Mouse (Mus musculus): ENCODE measurements around the gene Pus10.

DNA sequence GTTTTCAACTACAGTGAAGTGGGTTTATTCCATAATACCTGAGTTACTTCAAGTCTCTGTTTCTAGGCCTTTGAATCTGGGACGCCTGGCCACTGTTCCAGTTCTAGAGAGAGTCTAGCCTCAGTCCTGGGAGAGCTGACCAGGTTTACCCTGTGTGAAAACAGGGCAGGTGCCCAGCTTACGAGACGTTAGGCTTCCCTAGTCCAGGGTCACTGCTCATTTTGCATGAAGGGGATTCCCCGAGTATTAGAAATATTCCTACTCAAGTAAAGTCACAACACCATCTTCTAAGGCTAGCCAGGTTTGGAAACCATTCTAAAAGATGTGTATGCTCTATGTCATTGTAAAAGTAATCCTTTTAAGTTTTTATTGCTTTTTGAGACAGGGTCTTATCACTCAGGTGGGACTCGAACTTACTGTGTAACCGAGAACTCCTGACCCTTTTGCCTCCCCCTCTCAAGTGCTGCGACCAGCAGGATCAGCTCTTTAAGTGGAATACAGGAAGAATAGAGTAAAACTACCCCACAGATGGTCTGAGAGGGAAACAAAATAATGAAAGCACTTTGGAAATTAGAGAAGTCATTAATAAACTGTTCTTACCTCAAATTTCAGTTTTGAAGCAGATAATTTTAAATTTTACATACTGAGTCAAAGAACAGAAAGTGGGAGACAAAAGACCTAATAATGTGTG is 39.3 kb downstream of the Pus10 start:
- no peak for TF ChIP-seq CTCF (IDR thresholded peaks at IDR 0.05; ENCODE audit: borderline replicate concordance, control insufficient read depth, extremely low read depth, insufficient read depth, low read length, poor library complexity)
- no peak for TF ChIP-seq POLR2A (IDR thresholded peaks at IDR 0.05; ENCODE audit: control insufficient read depth, extremely low read depth, insufficient read depth, low read length, poor library complexity)
